Mouse (Mus musculus): ENCODE data around the gene Vmn1r121. TPM values are rescaled to one million over a fixed set of nuclear protein-coding genes. Genes with fewer than 3 reads are reported as not detected.
"Not testable (repeated sequence)": the region's sequence is repeated elsewhere in the genome, so short reads cannot be mapped to it uniquely, and the experiment has no call there.

Gene Vmn1r121
- not detected in 2 replicates for polyA plus RNA-seq (2015; fragmentation: Nextera tagmentation; extraction: Ambion mirVana)

DNA sequence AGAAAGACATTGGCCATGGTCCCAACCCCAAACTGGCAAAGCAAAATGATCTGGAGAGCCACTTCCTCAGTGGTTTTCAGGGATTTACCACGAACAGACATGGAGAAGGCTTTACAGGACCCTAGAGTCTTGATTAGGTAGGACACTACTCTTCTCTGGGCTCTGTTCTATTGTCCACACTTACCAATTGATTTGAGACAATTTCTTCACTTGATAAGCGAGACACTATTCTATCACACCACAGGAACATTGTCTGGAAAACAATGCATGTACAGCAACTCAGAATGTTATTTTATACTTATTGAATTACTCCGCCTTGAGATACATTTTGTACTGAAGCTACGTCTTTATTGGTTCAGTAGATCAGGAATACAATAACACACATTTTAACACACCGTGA is at the start of gene Vmn1r121:
Vmn1r121 (minus strand) TSS at position 101 of the 400 bp plus-strand sequence.
- not testable (repeated sequence) for H3K4me1 ChIP-seq; H3K36me3 ChIP-seq; ATAC-seq (ENCODE audit: low FRiP score, low read depth); H3K27ac ChIP-seq; H3K4me3 ChIP-seq; H3K4me2 ChIP-seq (replicated peaks); H3K27me3 ChIP-seq; H3K9ac ChIP-seq; H3K9me3 ChIP-seq
- WGBS = 73% methylated on average over 5 of the region's 5 CpGs

- WGBS = 58% methylated on average over 3 of the region's 3 CpGs
- H3K36me3 ChIP-seq; ATAC-seq (ENCODE audit: low FRiP score, low read depth); H3K4me3 ChIP-seq; H3K4me2 ChIP-seq (replicated peaks); H3K4me1 ChIP-seq; H3K9ac ChIP-seq; H3K9me3 ChIP-seq; H3K27ac ChIP-seq; H3K27me3 ChIP-seq: not testable (repeated sequence)
These were observed 35.7 kb upstream of the Vmn1r121 start, which contains the start of gene Vmn1r122 for GRCm38 (mm10) chr7:21134028-21134427. Gene Vmn1r122, minus strand, starts transcription at chr7:21134128.

DNA sequence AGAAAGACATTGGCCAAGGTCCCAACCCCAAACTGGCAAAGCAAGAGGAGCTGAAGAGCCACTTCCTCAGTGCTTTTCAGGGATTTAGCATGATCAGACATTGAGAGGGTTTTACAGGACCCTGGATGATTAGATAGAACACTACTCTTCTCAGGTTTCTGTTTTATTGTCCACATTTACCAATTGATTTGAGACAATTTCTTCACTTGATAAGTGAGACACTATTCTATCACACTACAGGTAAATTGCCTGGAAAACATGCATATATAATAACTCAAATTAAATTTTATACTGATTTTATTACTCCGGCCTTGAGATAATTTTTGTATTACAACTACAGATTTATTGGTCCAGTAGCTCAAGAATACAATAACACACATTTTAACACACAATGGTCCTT is 44.6 kb downstream of the Vmn1r121 start, which contains the start of gene Vmn1r120:
Vmn1r120 (minus strand) TSS at position 101 of the 400 bp plus-strand sequence.
- not testable (repeated sequence) for H3K9me3 ChIP-seq; H3K4me3 ChIP-seq; H3K4me2 ChIP-seq (replicated peaks); H3K9ac ChIP-seq; H3K27me3 ChIP-seq; H3K27ac ChIP-seq; H3K4me1 ChIP-seq; H3K36me3 ChIP-seq; ATAC-seq (ENCODE audit: low FRiP score, low read depth)
- WGBS = 80% methylated on average over 1 of the region's 1 CpGs

Other genes starting within 250 kb of the Vmn1r121 start
- gene Vmn1r116, start 226.3 kb downstream of the Vmn1r121 start, polyA plus RNA-seq (2015; fragmentation: Nextera tagmentation; extraction: Ambion mirVana) = not detected in 2 replicates
- not detected in 2 replicates for gene Vmn1r117, start 214.4 kb downstream of the Vmn1r121 start, polyA plus RNA-seq (2015; fragmentation: Nextera tagmentation; extraction: Ambion mirVana)
- not detected in 2 replicates for gene Vmn1r118, start 186.2 kb downstream of the Vmn1r121 start, polyA plus RNA-seq (2015; fragmentation: Nextera tagmentation; extraction: Ambion mirVana)
- not detected in 2 replicates for gene Vmn1r119, start 86.1 kb downstream of the Vmn1r121 start, polyA plus RNA-seq (2015; fragmentation: Nextera tagmentation; extraction: Ambion mirVana)
- not detected in 2 replicates for gene Vmn1r120, start 44.7 kb downstream of the Vmn1r121 start, polyA plus RNA-seq (2015; fragmentation: Nextera tagmentation; extraction: Ambion mirVana)
- not detected in 2 replicates for gene Vmn1r122, start 35.6 kb upstream of the Vmn1r121 start, polyA plus RNA-seq (2015; fragmentation: Nextera tagmentation; extraction: Ambion mirVana)
- gene Vmn1r123, start 63.7 kb upstream of the Vmn1r121 start, polyA plus RNA-seq (2015; fragmentation: Nextera tagmentation; extraction: Ambion mirVana) = not detected in 2 replicates
- gene Gm5157, start 91.9 kb upstream of the Vmn1r121 start, polyA plus RNA-seq (2015; fragmentation: Nextera tagmentation; extraction: Ambion mirVana) = not detected in 2 replicates
- not detected in 2 replicates for gene Vmn1r124, start 162.1 kb upstream of the Vmn1r121 start, polyA plus RNA-seq (2015; fragmentation: Nextera tagmentation; extraction: Ambion mirVana)
- gene Vmn1r125, start 173.7 kb upstream of the Vmn1r121 start, polyA plus RNA-seq (2015; fragmentation: Nextera tagmentation; extraction: Ambion mirVana) = not detected in 2 replicates
- gene Vmn1r126, start 203.0 kb upstream of the Vmn1r121 start, polyA plus RNA-seq (2015; fragmentation: Nextera tagmentation; extraction: Ambion mirVana) = not detected in 2 replicates
- gene Vmn1r127, start 221.3 kb upstream of the Vmn1r121 start, polyA plus RNA-seq (2015; fragmentation: Nextera tagmentation; extraction: Ambion mirVana) = not detected in 2 replicates

Data from limb, embryonic 13.5 days (tissue).